Mouse (Mus musculus): ENCODE measurements around the gene Defb18.
"Not testable (repeated sequence)": the region's sequence is repeated elsewhere in the genome, so short reads cannot be mapped to it uniquely, and the experiment has no call there.

The Defb18 gene

DNA sequence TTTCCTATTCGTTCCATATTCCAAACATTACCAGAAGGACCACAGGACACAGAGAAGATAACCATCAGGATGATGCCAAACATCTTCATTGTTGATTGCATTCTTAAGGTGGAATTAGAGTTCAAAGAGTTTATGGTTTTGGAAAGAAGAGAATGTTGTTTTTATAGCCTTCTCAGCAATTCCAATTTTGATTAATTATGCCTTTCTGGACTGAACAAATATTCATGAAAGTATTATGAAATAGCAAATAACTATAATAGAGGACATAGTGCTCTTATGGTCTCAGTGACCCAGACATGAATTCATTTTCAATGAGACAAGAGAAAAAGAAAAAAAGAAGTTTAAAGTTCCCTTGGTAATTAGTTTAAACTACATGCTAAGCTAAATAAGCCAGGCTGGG lies at the start of gene Defb18:
Defb18 (minus strand) TSS at position 101 of the 400 bp plus-strand sequence.
- DNase-seq (ENCODE audit: low spot score in 2 of 2), result no peak

- DNase-seq (ENCODE audit: low spot score in 2 of 2), result no peak
Measured at GRCm38 (mm10) chr1:18271095-18271494, 33.9 kb upstream of the Defb18 start.

DNA sequence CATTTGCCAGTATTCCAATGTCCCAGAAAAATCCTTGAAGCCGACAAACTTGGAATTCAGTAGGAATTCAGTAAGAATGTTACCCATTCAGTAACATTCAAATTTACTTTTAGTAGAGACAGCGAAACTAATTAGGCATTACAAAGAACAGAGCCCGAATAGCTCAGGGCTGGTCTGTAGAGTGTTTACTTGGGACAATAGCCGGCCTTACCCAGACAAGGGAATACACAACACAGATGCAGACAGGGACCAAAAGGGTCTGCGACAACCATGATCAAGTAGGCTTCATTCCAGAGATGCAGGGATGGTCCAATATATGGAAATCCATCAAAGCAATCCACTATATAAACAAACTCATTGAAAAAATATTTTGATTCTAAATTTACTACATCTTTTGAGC lies 31.6 kb upstream of the Defb18 start:
- DNase-seq (ENCODE audit: low spot score in 2 of 2), result no peak

DNA sequence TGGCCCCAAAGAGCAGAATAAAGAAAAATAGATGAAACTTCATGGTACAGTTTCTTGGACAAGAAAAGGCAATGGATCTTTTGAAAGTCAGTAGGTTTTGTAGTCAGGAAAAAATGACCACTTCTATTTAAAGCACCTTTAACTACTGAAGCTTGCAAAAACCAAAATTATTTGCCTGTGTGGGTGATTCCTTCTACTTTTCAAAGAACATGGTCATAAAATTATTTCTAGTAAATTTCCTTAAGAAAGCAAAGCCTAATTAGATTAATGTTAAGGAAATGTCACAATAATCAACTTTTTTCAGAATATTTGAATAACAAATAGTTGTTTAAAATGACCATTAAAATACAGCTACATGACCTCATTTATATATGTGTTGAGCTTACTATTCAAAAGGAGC lies 27.8 kb upstream of the Defb18 start, which contains the start of gene Defb41:
Defb41 (minus strand) TSS at position 101 of the 400 bp plus-strand sequence.
- no peak for DNase-seq (ENCODE audit: low spot score in 2 of 2)

GRCm38 (mm10) chr1:18245801-18246580 lies 8.7 kb upstream of the Defb18 start:
- DNase-seq (ENCODE audit: low spot score in 2 of 2), result not testable (repeated sequence)

GRCm38 (mm10) chr1:18223385-18223945 lies 13.8 kb downstream of the Defb18 start:
- DNase-seq (ENCODE audit: low spot score in 2 of 2), result no peak

GRCm38 (mm10) chr1:18191719-18192118 lies 45.5 kb downstream of the Defb18 start:
- DNase-seq (ENCODE audit: low spot score in 2 of 2), result no peak

- no peak for DNase-seq (ENCODE audit: low spot score in 2 of 2)
Measured at GRCm38 (mm10) chr1:18190714-18191712, 46.2 kb downstream of the Defb18 start.

All from frontal cortex, postnatal 14 days (tissue).